Mouse (Mus musculus) megakaryocyte, embryonic 14.5 days (primary cell): ENCODE measurements around the gene Gab2.

ENCODE experiments used
- FLI1 ChIP-seq: IDR thresholded peaks from 2 replicates; pipeline ENCODE4 v1.6.1; 2012; ENCODE audit warnings: low read length, inconsistent platforms, mixed read lengths
- GATA1 ChIP-seq: IDR thresholded peaks from 3 replicates; pipeline ENCODE4 v1.6.1; 2012; ENCODE audit warnings: mixed read lengths, low read length, inconsistent platforms, borderline replicate concordance

DNA sequence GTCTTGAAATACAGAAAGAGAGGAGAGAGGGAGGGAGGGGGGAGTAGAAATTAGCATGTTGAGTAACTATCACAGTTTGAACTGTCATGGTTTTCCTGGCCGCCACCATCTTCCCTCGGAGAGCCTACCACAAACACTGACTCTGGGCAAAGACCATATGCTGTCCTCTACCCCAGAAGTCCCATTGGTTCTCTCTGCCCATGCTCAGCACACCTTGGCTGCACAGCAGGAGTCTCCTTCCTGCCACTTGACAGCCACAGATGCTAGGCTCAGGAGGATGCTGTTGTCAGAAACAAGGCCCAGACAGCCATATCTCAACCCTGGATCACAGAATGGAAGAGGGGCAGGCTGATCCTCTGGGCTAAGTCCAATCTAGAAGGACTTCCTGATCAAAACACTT is 253.0 kb downstream of the Gab2 start:
- TF ChIP-seq GATA1 (no peak), FLI1 (no peak)
